Mouse (Mus musculus) leukemia stem cell, adult 10-12 weeks (primary cell): Measurements from ENCODE around the gene Eif4a1. TPM values are rescaled to one million over a fixed set of nuclear protein-coding genes. Genes with fewer than 3 reads are reported as not detected.

Experiments
- polyA plus RNA-seq: library from polyadenylated mRNA; stranded (reverse); fragments of >175 nt; gene quantifications from 2 replicates; pipeline ENCODE4 v1.2.3, GENCODE M21; 2012; ENCODE audit warnings: low replicate concordance

Eif4a1 gene
- polyA plus RNA-seq, result 226 and 408 TPM in 2 replicates

DNA sequence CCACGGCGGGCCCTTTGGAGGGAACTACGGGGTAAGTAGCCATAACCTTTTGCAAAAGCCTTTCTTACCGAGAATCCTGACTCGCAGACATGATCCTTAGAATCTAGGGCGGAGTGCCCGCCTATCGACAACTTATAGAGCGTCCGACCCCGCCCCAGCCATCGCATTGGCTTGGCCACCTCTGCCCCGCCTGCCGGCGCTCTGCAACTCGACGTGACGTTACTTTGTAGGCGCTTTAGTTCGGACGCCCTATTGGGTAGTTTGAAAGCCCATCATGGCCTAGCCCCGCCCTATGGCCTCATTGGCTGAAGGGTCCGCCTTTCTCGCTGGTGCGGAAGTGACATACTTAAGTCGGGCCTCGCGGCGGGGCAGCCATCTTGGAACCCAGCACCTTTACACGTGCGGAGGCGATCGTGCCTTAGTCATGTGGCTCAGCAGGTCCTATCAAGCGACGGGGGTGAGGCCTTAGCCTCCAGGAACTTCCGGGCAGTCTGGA lies at the start of gene Eif4a1:
Gene Eif4a1 (minus strand): TSS at position 213 of the 496 bp plus-strand sequence.

DNA sequence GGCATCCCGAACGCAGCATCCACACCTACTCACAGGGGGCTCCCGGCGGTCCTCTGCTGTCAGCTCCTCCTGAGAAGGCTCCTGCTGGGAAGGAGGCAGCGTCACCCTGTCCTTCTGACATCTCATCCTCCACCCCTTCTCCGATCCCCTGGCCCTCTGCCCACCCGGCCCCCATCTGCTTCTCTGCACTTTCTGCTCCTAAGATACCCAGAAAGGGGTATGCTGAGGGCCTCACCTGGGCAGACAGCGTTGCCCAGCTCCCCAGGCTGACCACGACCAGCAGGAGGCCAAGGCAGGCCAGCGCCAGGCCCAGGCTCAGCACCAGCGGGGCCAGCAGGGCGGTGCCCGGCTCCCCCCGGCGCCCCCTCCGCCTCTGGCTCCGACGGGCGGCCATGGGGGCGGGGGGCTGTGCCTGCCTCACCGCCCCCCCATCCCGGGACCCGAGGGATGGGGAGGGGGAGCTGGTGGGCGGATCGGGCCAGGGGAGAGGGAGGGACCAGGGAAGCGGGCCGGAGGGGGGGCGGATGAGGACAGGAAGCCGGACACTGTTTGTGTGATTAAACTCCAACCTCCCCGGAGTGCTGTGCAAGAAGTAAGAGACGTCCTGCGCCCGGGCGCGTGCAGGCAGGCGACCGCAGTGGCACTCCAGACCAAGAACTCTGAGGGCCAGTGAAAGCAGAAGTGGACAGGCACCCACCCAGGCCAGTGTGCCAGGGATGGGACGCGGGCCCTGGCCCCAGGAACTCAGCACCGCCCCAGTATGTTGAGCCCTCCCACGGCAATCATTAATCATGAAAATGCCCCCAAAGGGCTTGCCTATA lies 23.3 kb upstream of the Eif4a1 start, which contains the start of the genes Tnfsf12 and Tnfsfm13:
Gene Tnfsf12 (minus strand): TSS at position 489 of the 821 bp plus-strand sequence.
Gene Tnfsfm13 (minus strand): TSS at position 738 of the 821 bp plus-strand sequence.

DNA sequence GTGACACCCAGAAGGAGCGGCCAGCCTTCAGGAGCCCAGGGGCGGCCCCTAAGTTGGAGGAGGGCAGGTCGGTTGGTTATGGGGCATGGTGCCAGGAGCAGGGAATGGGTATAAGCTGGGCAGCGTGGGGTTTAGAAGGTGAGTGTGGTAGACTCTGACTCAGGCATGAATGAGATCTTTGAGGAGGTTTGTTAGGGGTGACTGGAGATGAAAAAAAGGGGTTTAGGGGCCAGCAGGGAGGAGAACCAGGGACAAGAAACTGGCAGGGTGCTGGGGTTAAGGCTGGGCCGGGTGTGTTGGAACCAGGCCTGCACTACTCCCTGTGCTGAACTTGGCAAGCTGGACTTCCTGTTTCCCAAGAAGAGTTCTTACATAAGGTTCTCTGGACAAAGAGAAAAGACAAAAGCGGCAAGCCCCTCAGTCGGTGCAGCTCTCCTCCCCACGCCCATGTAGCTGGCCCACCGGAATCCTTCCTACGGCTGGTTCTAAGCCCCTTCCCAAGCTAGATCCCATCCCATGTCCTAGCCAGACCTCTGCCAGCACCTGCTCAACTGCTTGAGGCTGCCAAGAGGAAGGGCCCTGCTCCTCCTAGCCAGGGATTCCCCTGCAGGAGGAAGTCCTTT lies 13.4 kb upstream of the Eif4a1 start, which contains the start of gene Tnfsf13:
Gene Tnfsf13 (minus strand): TSS at position 259 of the 623 bp plus-strand sequence.

DNA sequence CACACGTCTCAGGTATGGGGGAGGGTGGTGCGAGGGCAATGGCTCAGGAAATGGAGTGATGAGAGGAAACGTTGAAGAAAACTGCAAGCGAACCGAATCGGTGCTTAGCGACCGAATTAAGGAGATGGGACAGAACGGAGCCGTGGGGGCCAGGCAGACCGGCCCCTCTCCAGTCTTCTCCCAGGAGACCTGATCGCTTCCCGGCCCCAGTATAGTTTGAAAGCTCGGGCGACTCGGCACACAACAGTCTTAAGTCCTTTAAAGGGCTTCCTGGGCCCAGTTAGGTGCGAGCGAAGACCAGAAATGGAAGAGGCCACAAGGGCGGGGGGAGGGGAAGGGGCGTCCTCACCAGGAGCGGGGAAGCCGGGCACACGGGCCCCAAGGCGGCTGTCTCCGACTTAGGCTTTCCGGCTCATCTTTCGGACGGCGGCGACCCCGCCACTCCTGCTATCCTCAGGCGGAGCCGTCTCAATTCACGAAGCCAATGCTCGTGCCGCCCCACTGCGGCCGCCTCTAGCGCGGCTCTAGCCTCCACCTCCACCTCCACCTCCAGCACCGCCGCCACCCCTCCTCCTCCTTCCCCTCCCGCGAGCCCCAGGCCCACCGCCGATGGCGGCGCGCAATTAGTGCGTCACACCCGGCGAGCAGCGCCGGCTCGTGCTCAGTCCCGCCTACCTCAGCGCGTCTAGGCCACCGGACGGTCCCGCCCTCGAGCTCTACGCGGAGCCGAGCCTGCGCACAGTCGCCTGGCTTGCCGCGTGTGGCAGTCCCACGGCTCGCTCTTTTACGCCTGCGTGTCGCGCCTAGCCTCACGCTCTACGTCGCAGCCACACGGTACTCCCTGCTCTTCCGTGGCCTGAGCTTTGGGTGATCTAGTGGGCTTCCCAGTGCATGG lies 9.3 kb upstream of the Eif4a1 start, which contains the start of gene Senp3:
Gene Senp3 (minus strand): TSS at position 771 of the 895 bp plus-strand sequence.

DNA sequence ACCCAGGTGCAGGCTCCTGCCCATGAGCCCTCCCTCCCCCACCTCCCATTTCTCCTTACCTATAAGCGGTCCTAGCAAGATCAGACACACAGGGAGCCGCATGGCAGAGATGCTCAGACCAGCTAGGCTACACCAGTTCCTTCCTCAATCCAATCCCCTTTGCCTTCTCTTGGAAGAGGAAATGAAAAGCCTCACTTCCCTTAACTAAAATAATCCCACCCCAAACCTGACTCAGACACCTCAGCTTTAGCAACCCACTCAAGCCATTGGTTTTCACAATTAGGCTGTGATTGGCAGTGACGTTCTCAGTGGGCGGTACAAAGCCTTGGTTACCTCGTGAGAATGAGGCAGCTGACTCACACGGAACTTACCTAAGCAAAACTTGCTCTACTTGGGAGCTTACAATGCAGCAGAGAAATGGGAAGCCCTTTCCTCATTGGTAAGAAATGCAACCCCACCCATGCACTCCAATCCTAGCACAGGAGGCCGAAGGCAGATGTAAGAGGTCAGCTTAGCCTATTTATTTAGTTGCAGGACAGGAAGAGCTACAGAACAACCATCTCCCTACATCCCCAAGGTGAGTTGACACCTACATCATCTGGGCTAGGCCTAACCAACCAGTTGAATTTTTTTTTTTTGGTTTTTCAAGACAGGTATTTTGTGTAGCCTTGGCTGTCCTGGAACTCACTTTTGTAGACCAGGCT lies 6.1 kb downstream of the Eif4a1 start, which contains the start of gene Cd68:
Gene Cd68 (minus strand): TSS at position 193 of the 704 bp plus-strand sequence.

DNA sequence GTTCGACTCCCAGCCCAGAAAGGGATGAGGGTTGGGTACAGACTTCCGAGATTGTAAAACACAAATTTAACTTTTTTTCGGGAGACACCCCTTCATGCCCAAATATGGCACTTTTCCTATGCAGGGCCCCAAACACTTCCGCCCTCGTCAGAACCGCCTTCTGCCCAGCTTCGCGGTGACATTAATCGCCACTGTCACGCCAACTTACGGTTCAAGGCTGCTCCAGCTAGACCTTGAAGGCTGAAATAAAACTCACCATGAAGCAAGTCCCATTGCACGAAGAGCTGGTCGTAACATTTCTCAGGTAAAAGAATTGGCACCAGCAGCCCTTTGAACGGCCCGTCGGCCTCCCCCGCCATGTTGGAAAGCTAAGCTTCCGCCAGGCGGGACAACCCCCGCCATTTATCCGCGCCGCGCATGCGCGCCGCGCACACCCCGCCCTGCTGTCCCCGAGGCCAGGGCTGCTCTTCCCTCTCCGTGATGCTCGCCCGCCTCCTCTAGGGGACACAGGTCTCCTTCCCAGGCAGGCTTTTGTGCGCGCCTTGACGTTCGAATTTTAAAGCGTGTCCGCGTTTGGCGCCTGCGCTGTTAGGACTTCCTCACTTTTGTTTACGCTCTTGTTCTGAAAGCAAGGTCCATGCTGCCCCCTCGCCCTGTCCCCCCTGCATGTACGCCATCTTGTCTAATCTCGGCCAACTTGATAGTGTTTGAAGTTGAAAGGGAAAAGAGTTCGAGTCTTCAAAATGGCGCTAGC lies 9.8 kb downstream of the Eif4a1 start, which contains the start of gene Mpdu1:
Gene Mpdu1 (minus strand): TSS at position 430 of the 754 bp plus-strand sequence.

DNA sequence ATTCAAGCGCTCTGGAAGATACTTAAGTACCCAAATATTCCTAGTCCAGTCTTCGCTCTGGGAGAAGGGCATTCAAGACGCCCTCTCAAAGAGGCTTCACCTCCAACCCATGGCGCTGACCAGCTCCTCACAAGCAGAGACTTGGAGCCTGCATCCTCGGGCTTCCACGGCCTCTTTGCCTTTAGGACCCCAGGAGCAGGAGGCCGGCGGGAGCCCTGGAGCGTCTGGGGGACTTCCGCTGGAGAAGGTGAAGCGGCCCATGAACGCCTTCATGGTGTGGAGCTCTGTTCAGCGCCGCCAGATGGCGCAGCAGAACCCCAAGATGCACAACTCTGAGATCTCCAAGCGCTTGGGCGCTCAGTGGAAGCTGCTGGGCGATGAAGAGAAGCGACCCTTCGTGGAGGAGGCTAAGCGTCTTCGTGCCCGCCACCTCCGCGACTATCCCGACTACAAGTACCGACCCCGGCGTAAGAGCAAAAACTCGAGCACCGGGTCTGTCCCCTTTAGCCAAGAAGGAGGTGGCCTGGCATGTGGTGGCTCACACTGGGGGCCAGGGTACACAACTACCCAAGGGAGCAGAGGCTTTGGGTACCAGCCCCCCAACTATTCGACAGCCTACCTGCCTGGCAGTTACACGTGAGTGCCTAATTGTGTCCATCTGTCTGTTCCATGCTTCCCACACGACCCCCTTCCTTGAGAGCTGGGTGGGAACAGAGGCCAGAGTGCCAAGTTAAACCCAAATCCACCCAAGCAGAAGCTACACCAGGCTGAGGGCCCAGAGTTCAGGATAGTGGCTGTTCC lies 16.8 kb downstream of the Eif4a1 start, which contains the start of gene Sox15:
Gene Sox15 (plus strand): TSS at position 51 of the 801 bp plus-strand sequence.

DNA sequence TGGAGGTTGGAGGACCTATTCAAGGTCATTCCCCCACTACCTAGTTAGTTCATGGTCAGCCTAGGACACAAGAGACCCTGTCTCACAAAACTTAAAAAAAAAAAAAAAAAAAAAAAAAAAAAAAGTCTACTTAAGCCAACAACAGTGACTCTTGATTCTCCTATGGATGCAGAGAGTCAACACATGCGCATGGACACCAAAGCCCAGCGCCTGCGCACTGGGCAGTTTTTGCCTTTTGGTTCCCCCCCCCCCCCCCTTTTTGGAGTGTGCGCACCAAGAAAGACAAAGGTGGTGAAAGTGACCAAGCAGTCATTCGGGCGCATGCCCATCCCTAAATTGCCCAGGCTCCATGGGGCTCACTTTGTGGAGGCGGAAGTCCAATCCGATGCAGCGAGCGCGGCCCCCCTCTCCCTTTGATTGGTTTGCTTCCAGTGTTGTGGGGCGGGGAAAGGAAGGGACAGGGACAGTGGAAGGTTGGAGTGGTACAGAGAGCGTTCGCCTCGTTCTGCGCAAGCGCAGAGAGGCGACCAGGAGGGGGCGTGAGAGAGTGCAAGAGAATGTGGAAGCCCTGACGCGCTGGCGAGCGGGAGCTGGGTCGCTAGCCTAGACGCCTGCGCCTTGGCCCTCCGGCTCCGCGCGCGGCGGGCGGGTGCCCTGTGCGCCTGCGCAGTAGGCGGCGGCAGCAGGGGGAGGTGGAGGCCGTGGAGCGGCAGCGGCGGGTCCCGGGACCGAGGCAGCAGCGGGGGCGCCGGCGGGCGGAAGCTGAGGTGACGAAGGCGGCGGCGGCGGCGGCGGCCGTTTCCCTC lies 39.7 kb downstream of the Eif4a1 start, which contains the start of gene Fxr2:
Gene Fxr2 (plus strand): TSS at position 707 of the 806 bp plus-strand sequence.

DNA sequence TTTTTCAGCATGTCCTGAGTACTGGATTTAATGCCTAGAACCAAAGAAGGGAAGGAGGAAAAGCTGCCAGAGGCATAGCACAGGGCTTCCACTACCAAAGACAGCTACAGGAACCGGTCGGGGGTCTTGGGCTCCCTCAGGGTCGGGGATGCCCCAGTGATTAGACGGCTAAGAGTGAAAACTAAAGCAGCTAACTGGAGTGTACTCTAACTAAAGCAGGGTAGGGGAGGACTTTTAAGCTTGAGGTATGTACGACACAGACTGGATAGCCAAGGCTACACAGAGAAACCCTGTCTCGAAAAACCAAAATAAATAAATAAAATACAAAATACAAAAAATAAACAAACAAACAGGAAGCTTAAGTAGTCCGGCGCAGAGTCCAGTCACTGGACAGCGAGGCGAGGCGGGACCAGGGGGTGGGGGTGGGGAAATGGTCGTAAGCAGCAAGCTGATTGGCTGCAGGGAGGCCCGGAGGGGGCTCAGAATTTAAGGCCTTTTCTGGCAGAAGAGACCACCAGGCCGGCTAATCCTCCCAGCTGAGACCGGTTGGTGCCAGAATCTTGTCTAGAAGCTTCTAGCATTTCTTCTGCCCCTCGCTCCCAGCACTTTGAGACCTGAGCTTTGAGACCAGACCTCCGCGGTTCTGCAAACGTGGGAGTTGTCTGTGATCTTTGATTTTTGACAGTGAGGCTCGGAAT lies 50.5 kb downstream of the Eif4a1 start, which contains the start of gene Sat2:
Gene Sat2 (plus strand): TSS at position 454 of the 698 bp plus-strand sequence.

DNA sequence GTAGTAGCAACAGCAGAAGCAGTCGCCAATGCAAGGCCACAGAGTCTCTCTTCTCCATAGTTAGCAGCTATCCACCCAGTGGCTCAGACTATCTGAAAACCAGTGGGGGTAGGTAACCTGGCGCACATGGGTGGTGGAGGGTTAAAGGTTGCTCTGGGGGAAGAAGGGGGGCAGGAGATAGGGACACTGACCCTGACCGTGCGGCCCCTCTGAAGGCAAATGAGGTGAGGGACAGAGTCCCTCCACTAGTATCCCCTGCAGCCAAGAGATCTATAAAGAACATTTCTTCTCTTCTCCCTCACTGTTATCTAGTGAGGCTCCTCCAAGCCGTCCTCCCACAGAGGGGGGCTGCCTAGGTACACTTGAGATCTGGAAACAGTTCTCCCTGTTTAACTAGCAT lies 54.4 kb downstream of the Eif4a1 start, which contains the start of gene Shbg:
Gene Shbg (minus strand): TSS at position 101 of the 400 bp plus-strand sequence.

Other genes with a start within 250 kb of the Eif4a1 start
- gene Dnah2, start 123.3 kb downstream of the Eif4a1 start, polyA plus RNA-seq, result 0.02 and 0.19 TPM in 2 replicates
- 1.6 and 2.7 TPM in 2 replicates for gene Efnb3, start 112.2 kb downstream of the Eif4a1 start, polyA plus RNA-seq
- 6.9 and 45.7 TPM in 2 replicates for gene Wrap53, start 92.2 kb downstream of the Eif4a1 start, polyA plus RNA-seq
- gene Trp53, start 92.1 kb downstream of the Eif4a1 start, polyA plus RNA-seq, result 119 and 129 TPM in 2 replicates
- gene Atp1b2, start 66.5 kb downstream of the Eif4a1 start, polyA plus RNA-seq, result 171 and 259 TPM in 2 replicates
- not detected in 2 replicates for gene Shbg, start 54.5 kb downstream of the Eif4a1 start, polyA plus RNA-seq
- not detected in 2 replicates for gene Sat2, start 50.4 kb downstream of the Eif4a1 start, polyA plus RNA-seq
- 91.8 and 97.5 TPM in 2 replicates for gene Fxr2, start 39.4 kb downstream of the Eif4a1 start, polyA plus RNA-seq
- 0.44 TPM in 1 of 2 replicates, not detected in the other for gene Sox15, start 17.1 kb downstream of the Eif4a1 start, polyA plus RNA-seq
- gene Mpdu1, start 9.8 kb downstream of the Eif4a1 start, polyA plus RNA-seq, result 24.1 and 29.9 TPM in 2 replicates
- 26.6 and 82.4 TPM in 2 replicates for gene Cd68, start 6.3 kb downstream of the Eif4a1 start, polyA plus RNA-seq
- 128 and 137 TPM in 2 replicates for gene Senp3, start 9.7 kb upstream of the Eif4a1 start, polyA plus RNA-seq
- gene Tnfsf13, start 13.4 kb upstream of the Eif4a1 start, polyA plus RNA-seq, result 2.3 and 5.0 TPM in 2 replicates
- 9.0 and 9.7 TPM in 2 replicates for gene Tnfsf12, start 23.4 kb upstream of the Eif4a1 start, polyA plus RNA-seq
- gene Tnfsfm13, start 23.7 kb upstream of the Eif4a1 start, polyA plus RNA-seq, result 6.6 and 8.1 TPM in 2 replicates
- gene Polr2a, start 86.2 kb upstream of the Eif4a1 start, polyA plus RNA-seq, result 92.9 and 194 TPM in 2 replicates
- gene Slc35g3, start 89.5 kb upstream of the Eif4a1 start, polyA plus RNA-seq, result not detected in 2 replicates
- 38.9 and 47.4 TPM in 2 replicates for gene Zbtb4, start 93.5 kb upstream of the Eif4a1 start, polyA plus RNA-seq
- 0.18 and 0.20 TPM in 2 replicates for gene Chrnb1, start 123.5 kb upstream of the Eif4a1 start, polyA plus RNA-seq
- 0.07 and 0.47 TPM in 2 replicates for gene Fgf11, start 129.4 kb upstream of the Eif4a1 start, polyA plus RNA-seq
- not detected in 2 replicates for gene Tmem102, start 133.2 kb upstream of the Eif4a1 start, polyA plus RNA-seq
- 0.07 TPM in 1 of 2 replicates, not detected in the other for gene Gm39566, start 142.9 kb upstream of the Eif4a1 start, polyA plus RNA-seq
- not detected in 2 replicates for gene Spem2, start 146.0 kb upstream of the Eif4a1 start, polyA plus RNA-seq
- not detected in 2 replicates for gene Spem1, start 149.8 kb upstream of the Eif4a1 start, polyA plus RNA-seq
- 3.7 and 5.0 TPM in 2 replicates for gene Nlgn2, start 165.4 kb upstream of the Eif4a1 start, polyA plus RNA-seq
- gene Tmem256, start 166.1 kb upstream of the Eif4a1 start, polyA plus RNA-seq, result 531 and 1,176 TPM in 2 replicates
- gene Plscr3, start 174.0 kb upstream of the Eif4a1 start, polyA plus RNA-seq, result 64.9 and 78.2 TPM in 2 replicates
- 2.0 and 2.3 TPM in 2 replicates for gene Tnk1, start 186.3 kb upstream of the Eif4a1 start, polyA plus RNA-seq
- gene Tmem95, start 205.6 kb upstream of the Eif4a1 start, polyA plus RNA-seq, result not detected in 2 replicates
- gene Kctd11, start 209.0 kb upstream of the Eif4a1 start, polyA plus RNA-seq, result 1.4 and 2.2 TPM in 2 replicates
- gene Acap1, start 223.1 kb upstream of the Eif4a1 start, polyA plus RNA-seq, result 28.9 and 53.7 TPM in 2 replicates
- 0.18 and 0.33 TPM in 2 replicates for gene 2810408A11Rik, start 228.6 kb upstream of the Eif4a1 start, polyA plus RNA-seq
- gene Neurl4, start 228.6 kb upstream of the Eif4a1 start, polyA plus RNA-seq, result 131 and 182 TPM in 2 replicates
- 157 and 339 TPM in 2 replicates for gene Gps2, start 241.5 kb upstream of the Eif4a1 start, polyA plus RNA-seq
- gene Eif5a, start 249.5 kb upstream of the Eif4a1 start, polyA plus RNA-seq, result 1,855 and 2,103 TPM in 2 replicates